Mouse (Mus musculus): ENCODE measurements around the gene Tefm. TPM values are rescaled to one million over a fixed set of nuclear protein-coding genes. Genes with fewer than 3 reads are reported as not detected.
"Not testable (repeated sequence)": the region's sequence is repeated elsewhere in the genome, so short reads cannot be mapped to it uniquely, and the experiment has no call there.

Tefm gene
- polyA plus RNA-seq, 1 experiment = 2.2 TPM

DNA sequence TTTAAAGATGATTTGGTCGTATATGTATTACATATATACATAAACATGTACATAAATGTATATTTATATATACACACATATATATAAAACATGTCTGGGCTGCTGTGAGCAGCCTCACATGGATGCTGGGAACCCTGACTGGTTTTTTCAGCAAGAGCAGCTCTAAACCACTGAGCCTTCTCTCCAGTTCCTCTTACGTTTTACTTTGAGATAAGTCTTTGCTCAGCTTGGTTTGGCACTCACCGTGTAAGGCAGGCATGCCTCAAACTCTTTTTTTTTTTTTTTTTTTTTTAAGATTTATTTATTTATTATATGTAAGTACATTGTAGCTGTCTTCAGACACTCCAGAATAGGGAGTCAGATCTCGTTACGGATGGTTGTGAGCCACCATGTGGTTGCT, 8.6 kb upstream of the Tefm start:
- WGBS = 47% methylated on average over 5 of the region's 5 CpGs
- TF ChIP-seq POLR2A (IDR thresholded peaks at IDR 0.05; ENCODE audit: low read depth, low read length) (no peak), CTCF (IDR thresholded peaks at IDR 0.05; ENCODE audit: extremely low read depth, insufficient read depth, insufficient read length, insufficient replicate concordance) (no peak)

GRCm38 (mm10) chr11:80149412-80150023, 7.5 kb upstream of the Tefm start:
- Histone ChIP-seq H3K36me3 (ENCODE audit: control insufficient read depth, insufficient read depth, low read length) (no peaks in the 10 kb centered on the region), H3K4me1 (ENCODE audit: control insufficient read depth, insufficient read depth, insufficient read length) (peaks cover 5% of the 10 kb centered on the region), H3K27me3 (ENCODE audit: control insufficient read depth, insufficient read depth, low read length) (peaks cover 5% of the 10 kb centered on the region; the same call in 1 of the 2 replicates), H3K27ac (ENCODE audit: insufficient read depth, low read length) (no peak overlapping the region; the same call in 1 of the 2 replicates), H3K4me3 (ENCODE audit: extremely low read depth, insufficient read depth, insufficient read length) (no peak overlapping the region)
- 87% methylated on average over 8 of the region's 8 CpGs for WGBS
- no peak for DNase-seq (ENCODE audit: low read depth in 1 of 2, low spot score in 2 of 2)
- TF ChIP-seq CTCF (IDR thresholded peaks at IDR 0.05; ENCODE audit: extremely low read depth, insufficient read depth, insufficient read length, insufficient replicate concordance) (no peak), POLR2A (IDR thresholded peaks at IDR 0.05; ENCODE audit: low read depth, low read length) (no peak)

More for the DNA sequence above, 8.6 kb upstream of the Tefm start:
- H3K27me3 ChIP-seq (ENCODE audit: control insufficient read depth, insufficient read depth, low read length) = peaks cover 5% of the 10 kb centered on the region; the same call in 1 of the 2 replicates
- H3K4me3 ChIP-seq (ENCODE audit: extremely low read depth, insufficient read depth, insufficient read length) = no peak overlapping the region
- no peaks in the 10 kb centered on the region for H3K36me3 ChIP-seq (ENCODE audit: control insufficient read depth, insufficient read depth, low read length)
- DNase-seq (ENCODE audit: low read depth in 1 of 2, low spot score in 2 of 2) = no peak
- no peak overlapping the region for H3K27ac ChIP-seq (ENCODE audit: insufficient read depth, low read length)
- peaks cover 3% of the 10 kb centered on the region; the same call in 1 of the 2 replicates for H3K4me1 ChIP-seq (ENCODE audit: control insufficient read depth, insufficient read depth, insufficient read length)

GRCm38 (mm10) chr11:80148974-80149373, 7.0 kb upstream of the Tefm start:
- 57% methylated on average over 2 of the region's 4 CpGs for WGBS
- DNase-seq (ENCODE audit: low read depth in 1 of 2, low spot score in 2 of 2); H3K4me1 ChIP-seq (ENCODE audit: control insufficient read depth, insufficient read depth, insufficient read length); H3K36me3 ChIP-seq (ENCODE audit: control insufficient read depth, insufficient read depth, low read length); H3K27me3 ChIP-seq (ENCODE audit: control insufficient read depth, insufficient read depth, low read length); H3K4me3 ChIP-seq (ENCODE audit: extremely low read depth, insufficient read depth, insufficient read length); H3K27ac ChIP-seq (ENCODE audit: insufficient read depth, low read length): not testable (repeated sequence)

DNA sequence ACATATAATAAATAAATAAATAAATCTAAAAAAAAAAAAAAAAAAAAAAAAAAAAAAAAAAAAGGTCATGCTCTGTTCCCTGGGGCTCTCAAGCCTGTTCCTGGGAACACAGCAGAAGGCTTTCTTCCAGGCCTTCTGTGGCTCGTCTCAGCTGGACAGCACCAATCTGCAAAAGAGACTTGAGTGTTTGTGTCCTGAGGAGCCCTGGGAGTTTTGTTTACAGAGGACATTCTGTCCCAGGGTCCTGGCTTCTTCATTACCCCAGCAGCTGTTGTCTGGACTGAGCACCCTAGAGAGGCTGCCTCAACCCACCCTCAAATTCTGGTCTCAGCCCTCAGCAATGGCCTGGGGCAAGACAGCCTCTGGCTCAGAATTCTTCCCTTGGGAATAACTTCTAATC, 6.3 kb upstream of the Tefm start:
- DNase-seq (ENCODE audit: low read depth in 1 of 2, low spot score in 2 of 2) = no peak
- H3K4me1 ChIP-seq (ENCODE audit: control insufficient read depth, insufficient read depth, insufficient read length) = peaks cover 2% of the 10 kb centered on the region; the same call in 1 of the 2 replicates

GRCm38 (mm10) chr11:80147748-80148147, 5.8 kb upstream of the Tefm start:
- Histone ChIP-seq H3K27ac (ENCODE audit: insufficient read depth, low read length) (0 out of 2 replicates have a peak overlapping the region, but pooled peaks have one; percentile 7), H3K4me1 (ENCODE audit: control insufficient read depth, insufficient read depth, insufficient read length) (peaks cover 5% of the 10 kb centered on the region; the same call in 1 of the 2 replicates), H3K36me3 (ENCODE audit: control insufficient read depth, insufficient read depth, low read length) (no peaks in the 10 kb centered on the region), H3K4me3 (ENCODE audit: extremely low read depth, insufficient read depth, insufficient read length) (no peak overlapping the region), H3K27me3 (ENCODE audit: control insufficient read depth, insufficient read depth, low read length) (no peaks in the 10 kb centered on the region)
- TF ChIP-seq CTCF (IDR thresholded peaks at IDR 0.05; ENCODE audit: extremely low read depth, insufficient read depth, insufficient read length, insufficient replicate concordance) (no peak), POLR2A (IDR thresholded peaks at IDR 0.05; ENCODE audit: low read depth, low read length) (no peak)
- WGBS = 59% methylated on average over 6 of the region's 6 CpGs
- DNase-seq (ENCODE audit: low read depth in 1 of 2, low spot score in 2 of 2) = no peak

More for the DNA sequence above, 6.3 kb upstream of the Tefm start:
- WGBS = 76% methylated on average over 1 of the region's 1 CpGs
- TF ChIP-seq POLR2A (IDR thresholded peaks at IDR 0.05; ENCODE audit: low read depth, low read length) (no peak), CTCF (IDR thresholded peaks at IDR 0.05; ENCODE audit: extremely low read depth, insufficient read depth, insufficient read length, insufficient replicate concordance) (no peak)
- H3K4me3 ChIP-seq (ENCODE audit: extremely low read depth, insufficient read depth, insufficient read length) = no peak overlapping the region
- no peaks in the 10 kb centered on the region for H3K27me3 ChIP-seq (ENCODE audit: control insufficient read depth, insufficient read depth, low read length)
- H3K27ac ChIP-seq (ENCODE audit: insufficient read depth, low read length) = no peak overlapping the region
- H3K36me3 ChIP-seq (ENCODE audit: control insufficient read depth, insufficient read depth, low read length) = no peaks in the 10 kb centered on the region

- WGBS = 4% methylated on average over 10 of the region's 10 CpGs
- H3K4me3 ChIP-seq (ENCODE audit: extremely low read depth, insufficient read depth, insufficient read length) = no peak overlapping the region
- TF ChIP-seq POLR2A (IDR thresholded peaks at IDR 0.05; ENCODE audit: low read depth, low read length) = no peak
- TF ChIP-seq CTCF (IDR thresholded peaks at IDR 0.05; ENCODE audit: extremely low read depth, insufficient read depth, insufficient read length, insufficient replicate concordance) = no peak
- H3K27ac ChIP-seq (ENCODE audit: insufficient read depth, low read length) = peak overlapping the region; percentile 53
- DNase-seq (ENCODE audit: low read depth in 1 of 2, low spot score in 2 of 2) = peak; percentile 42 to 56
- peaks cover 6% of the 10 kb centered on the region; the same call in 1 of the 2 replicates for H3K4me1 ChIP-seq (ENCODE audit: control insufficient read depth, insufficient read depth, insufficient read length)
- H3K27me3 ChIP-seq (ENCODE audit: control insufficient read depth, insufficient read depth, low read length) = no peaks in the 10 kb centered on the region
- H3K36me3 ChIP-seq (ENCODE audit: control insufficient read depth, insufficient read depth, low read length) = no peaks in the 10 kb centered on the region
Measured at GRCm38 (mm10) chr11:80145787-80146275, 3.9 kb upstream of the Tefm start.

DNA sequence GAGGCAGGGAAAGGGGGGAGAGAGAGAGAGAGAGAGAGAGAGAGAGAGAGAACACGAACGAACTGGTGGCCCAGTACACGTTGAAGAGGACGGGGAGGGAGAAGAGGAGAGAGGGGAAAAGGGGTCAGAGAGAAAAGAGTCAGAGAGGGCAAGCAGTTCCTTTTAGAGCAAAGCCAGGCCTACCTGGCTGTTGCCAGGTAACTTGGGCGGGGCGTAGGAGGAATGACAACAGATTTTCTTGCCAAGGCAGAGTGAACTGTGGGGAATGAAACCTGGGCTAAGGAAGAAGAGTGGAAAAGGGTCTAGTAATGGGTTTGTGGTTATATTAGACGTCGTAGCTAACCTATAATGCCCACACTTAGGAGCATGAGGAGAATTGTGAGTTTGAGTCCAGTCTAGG, 897 bp upstream of the Tefm start:
- WGBS = 49% methylated on average over 8 of the region's 8 CpGs
- Histone ChIP-seq H3K36me3 (ENCODE audit: control insufficient read depth, insufficient read depth, low read length) (no peaks in the 10 kb centered on the region), H3K4me1 (ENCODE audit: control insufficient read depth, insufficient read depth, insufficient read length) (peaks cover 6% of the 10 kb centered on the region; the same call in 1 of the 2 replicates), H3K4me3 (ENCODE audit: extremely low read depth, insufficient read depth, insufficient read length) (no peak overlapping the region), H3K27ac (ENCODE audit: insufficient read depth, low read length) (no peak overlapping the region; the same call in 1 of the 2 replicates), H3K27me3 (ENCODE audit: control insufficient read depth, insufficient read depth, low read length) (no peaks in the 10 kb centered on the region)
- TF ChIP-seq CTCF (IDR thresholded peaks at IDR 0.05; ENCODE audit: extremely low read depth, insufficient read depth, insufficient read length, insufficient replicate concordance) = no peak
- TF ChIP-seq POLR2A (IDR thresholded peaks at IDR 0.05; ENCODE audit: low read depth, low read length) = no peak
- DNase-seq (ENCODE audit: low read depth in 1 of 2, low spot score in 2 of 2) = no peak
